8 mouse cellular contexts compared by ENCODE assay signal in the genomic region with DNA sequence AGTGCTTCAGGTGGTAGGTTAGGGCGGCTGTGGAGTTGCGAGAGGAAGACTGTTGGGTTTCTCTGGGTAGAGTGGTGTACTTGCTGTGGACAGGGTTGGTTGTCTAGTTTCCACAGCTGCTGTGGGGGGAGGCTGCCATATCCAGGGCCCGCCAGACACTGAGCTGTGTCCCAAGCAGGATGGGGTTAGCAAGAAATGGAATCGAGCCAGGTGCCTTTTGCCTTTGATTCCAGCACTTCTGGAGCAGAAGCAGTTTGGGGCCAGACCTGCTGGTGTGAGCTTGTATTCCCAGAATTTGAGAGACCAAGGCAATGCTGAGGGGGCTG. TPM values are rescaled to one million over a fixed set of nuclear protein-coding genes. Genes with fewer than 3 reads are reported as not detected.
DNase-seq lines count a peak whose midpoint lies in the region; ATAC-seq lines count a peak whose summit lies in the region.

No protein-coding gene starts in this region.

- peak overlapping the region; percentile 99; the same call in 1 of the 2 replicates for H3K9ac ChIP-seq in midbrain, embryonic 14.5 days (replicated peaks; ENCODE audit: low read length)

- DNase-seq in left cerebral cortex, postnatal 4 days = peak; percentile 26
- DNase-seq in left cerebral cortex, postnatal 25 days (ENCODE audit: low spot score in 2 of 2) = no peak
- DNase-seq in forebrain, embryonic 10.5 days (ENCODE audit: extremely low spot score, low spot score) = no peak
- peak; percentile 63 for DNase-seq in kidney, adult 9 months
- no peak for DNase-seq in midbrain, embryonic 14.5 days
- no peak for DNase-seq in urinary bladder, postnatal 25 days (ENCODE audit: low spot score)
- no peak for DNase-seq in urinary bladder, adult 18-20 months (ENCODE audit: low spot score in 2 of 2)

- ATAC-seq in midbrain, embryonic 14.5 days (ENCODE audit: low FRiP score, low TSS enrichment) = no peak
- no peak for ATAC-seq in megakaryocyte progenitor cell, adult 5-6 weeks (replicated peaks; ENCODE audit: poor library complexity)

- 74% methylated on average over 4 of the region's 4 CpGs for WGBS in forebrain, embryonic 10.5 days
- WGBS in midbrain, embryonic 14.5 days = 73% methylated on average over 4 of the region's 4 CpGs

- peaks cover 34% of the 10 kb centered on the region for H3K4me1 ChIP-seq in forebrain, embryonic 10.5 days
- H3K4me1 ChIP-seq in midbrain, embryonic 14.5 days (ENCODE audit: control insufficient read depth, insufficient read depth, low read length) = peaks cover 13% of the 10 kb centered on the region

- intact Hi-C loops in left cerebral cortex, postnatal 4 days (cut with DNase I) = no loop called here
- intact Hi-C loops in left cerebral cortex, postnatal 25 days (cut with DNase I) = no loop called here

- H3K27ac ChIP-seq in forebrain, embryonic 10.5 days = peak overlapping the region; percentile 100
- no peak overlapping the region for H3K27ac ChIP-seq in midbrain, embryonic 14.5 days (replicated peaks; ENCODE audit: low read depth, low read length)

- H3K4me3 ChIP-seq in forebrain, embryonic 10.5 days = peak overlapping the region; percentile 99
- peak overlapping the region; percentile 98; the same call in 1 of the 2 replicates for H3K4me3 ChIP-seq in midbrain, embryonic 14.5 days (replicated peaks; ENCODE audit: low read depth, low read length)

- H3K27me3 ChIP-seq in forebrain, embryonic 10.5 days (ENCODE audit: poor library complexity, severe bottlenecking) = no peaks in the 10 kb centered on the region
- no peaks in the 10 kb centered on the region for H3K27me3 ChIP-seq in midbrain, embryonic 14.5 days (ENCODE audit: control insufficient read depth, insufficient read depth, low read length)

- H3K4me2 ChIP-seq in midbrain, embryonic 14.5 days (ENCODE audit: low read length) = peak overlapping the region; percentile 83

- H3K9me3 ChIP-seq in forebrain, embryonic 10.5 days = no peaks in the 10 kb centered on the region
- no peaks in the 10 kb centered on the region for H3K9me3 ChIP-seq in midbrain, embryonic 14.5 days (ENCODE audit: control insufficient read depth, low read length)

- H3K36me3 ChIP-seq in forebrain, embryonic 10.5 days (replicated peaks) = peaks cover 62% of the 10 kb centered on the region
- H3K36me3 ChIP-seq in midbrain, embryonic 14.5 days (ENCODE audit: control insufficient read depth, insufficient read depth, low read length) = peaks cover 49% of the 10 kb centered on the region

RNA-seq across cellular contexts. Expression of gene Rps19, which starts 2.1 kb away (rescaled TPM):
- total RNA-seq in left cerebral cortex, postnatal 4 days (2021) = 1,000 to 10,000 TPM in 1 of 2 experiments, 100 to 1,000 TPM in 1; 915 to 1,028 TPM
- total RNA-seq in left cerebral cortex, postnatal 25 days (2021) = 100 to 1,000 TPM; 446 to 451 TPM
- polyA plus RNA-seq in forebrain, embryonic 10.5 days (2016; fragmentation: Nextera tagmentation; extraction: Ambion mirVana) = 2,087 and 2,135 TPM in 2 replicates
- 1,428 and 1,598 TPM in 2 replicates for polyA plus RNA-seq in midbrain, embryonic 14.5 days (2014; fragmentation: Nextera tagmentation; extraction: Ambion mirVana)
- total RNA-seq in megakaryocyte progenitor cell, adult 5-6 weeks (2015) = 2,965 and 3,011 TPM in 2 replicates
- 1,012 and 1,228 TPM in 2 replicates for total RNA-seq in megakaryocyte progenitor cell, adult 5-6 weeks (2017)

RNA-seq across cellular contexts. Expression of gene Cd79a, which starts 10.9 kb away (rescaled TPM):
- total RNA-seq in left cerebral cortex, postnatal 4 days (2021) = under 1 TPM; 0.24 to 0.52 TPM
- under 1 TPM; 0.46 to 0.64 TPM for total RNA-seq in left cerebral cortex, postnatal 25 days (2021)
- 0.25 and 0.55 TPM in 2 replicates for polyA plus RNA-seq in forebrain, embryonic 10.5 days (2016; fragmentation: Nextera tagmentation; extraction: Ambion mirVana)
- polyA plus RNA-seq in midbrain, embryonic 14.5 days (2014; fragmentation: Nextera tagmentation; extraction: Ambion mirVana) = 0.28 TPM in 1 of 2 replicates, not detected in the other
- total RNA-seq in megakaryocyte progenitor cell, adult 5-6 weeks (2015) = 0.34 and 0.35 TPM in 2 replicates
- total RNA-seq in megakaryocyte progenitor cell, adult 5-6 weeks (2017) = 0.08 and 0.78 TPM in 2 replicates

RNA-seq across cellular contexts. Expression of gene Dmrtc2, which starts 16.4 kb away (rescaled TPM):
- not detected for total RNA-seq in left cerebral cortex, postnatal 4 days (2021)
- not detected for total RNA-seq in left cerebral cortex, postnatal 25 days (2021)
- not detected in 2 replicates for polyA plus RNA-seq in forebrain, embryonic 10.5 days (2016; fragmentation: Nextera tagmentation; extraction: Ambion mirVana)
- not detected in 2 replicates for polyA plus RNA-seq in midbrain, embryonic 14.5 days (2014; fragmentation: Nextera tagmentation; extraction: Ambion mirVana)
- total RNA-seq in megakaryocyte progenitor cell, adult 5-6 weeks (2015) = not detected in 2 replicates
- total RNA-seq in megakaryocyte progenitor cell, adult 5-6 weeks (2017) = not detected in 2 replicates

RNA-seq across cellular contexts. Expression of gene Arhgef1, which starts 16.4 kb away (rescaled TPM):
- 100 to 1,000 TPM; 143 to 147 TPM for total RNA-seq in left cerebral cortex, postnatal 4 days (2021)
- 10 to 100 TPM; 70.5 to 79.1 TPM for total RNA-seq in left cerebral cortex, postnatal 25 days (2021)
- 58.2 and 59.2 TPM in 2 replicates for polyA plus RNA-seq in forebrain, embryonic 10.5 days (2016; fragmentation: Nextera tagmentation; extraction: Ambion mirVana)
- polyA plus RNA-seq in midbrain, embryonic 14.5 days (2014; fragmentation: Nextera tagmentation; extraction: Ambion mirVana) = 44.7 and 51.0 TPM in 2 replicates
- 58.2 and 67.9 TPM in 2 replicates for total RNA-seq in megakaryocyte progenitor cell, adult 5-6 weeks (2015)
- 36.6 and 46.2 TPM in 2 replicates for total RNA-seq in megakaryocyte progenitor cell, adult 5-6 weeks (2017)

RNA-seq across cellular contexts. Expression of gene Lypd4, which starts 16.5 kb away (rescaled TPM):
- total RNA-seq in left cerebral cortex, postnatal 4 days (2021) = not detected
- not detected for total RNA-seq in left cerebral cortex, postnatal 25 days (2021)
- not detected in 2 replicates for polyA plus RNA-seq in forebrain, embryonic 10.5 days (2016; fragmentation: Nextera tagmentation; extraction: Ambion mirVana)
- not detected in 2 replicates for polyA plus RNA-seq in midbrain, embryonic 14.5 days (2014; fragmentation: Nextera tagmentation; extraction: Ambion mirVana)
- total RNA-seq in megakaryocyte progenitor cell, adult 5-6 weeks (2015) = not detected in 2 replicates
- not detected in 2 replicates for total RNA-seq in megakaryocyte progenitor cell, adult 5-6 weeks (2017)

Comparison
In these comparisons a context has a peak if more than half of its experiments do, and no peak if none do; other contexts are left out.
1. DNase-seq: peak in left cerebral cortex, postnatal 4 days (single experiment) and kidney, adult 9 months (single experiment); none in left cerebral cortex, postnatal 25 days (0 of 2), forebrain, embryonic 10.5 days (single experiment), midbrain, embryonic 14.5 days (single experiment), urinary bladder, postnatal 25 days (single experiment) and urinary bladder, adult 18-20 months (0 of 2).